Mouse (Mus musculus) brown adipose tissue, adult 24 weeks (tissue): ENCODE results near the gene Slirp. TPM values are rescaled to one million over a fixed set of nuclear protein-coding genes. Genes with fewer than 3 reads are reported as not detected.
"Not testable (repeated sequence)": the region's sequence is repeated elsewhere in the genome, so short reads cannot be mapped to it uniquely, and the experiment has no call there.

ENCODE experiments used
- H3K27ac ChIP-seq: fragments of 200-500 bp; replicated peaks from 2 replicates; pipeline ENCODE4 v1.5.1; 2012; ENCODE audit warnings: low read depth, mild to moderate bottlenecking, low read length
- H3K4me1 ChIP-seq: fragments of 200-500 bp; 2 replicates; pipeline ENCODE4 v1.6.1; 2012; ENCODE audit warnings: low read length, mixed read lengths; ENCODE audit not compliant: control insufficient read depth, insufficient read depth, insufficient read length
- H3K4me3 ChIP-seq: fragments of 200-500 bp; 2 replicates; pipeline ENCODE4 v1.5.1; 2012; ENCODE audit warnings: low read depth, mild to moderate bottlenecking, low read length, moderate library complexity; ENCODE audit not compliant: insufficient read depth
- polyA plus RNA-seq: library from polyadenylated mRNA; stranded (reverse); fragments of >200 nt; gene quantifications from 2 replicates; pipeline ENCODE4 v1.2.4, GENCODE M21; 2012; ENCODE audit not compliant: missing spikeins, insufficient read depth, insufficient read length

Gene Slirp
- polyA plus RNA-seq, 1 experiment = 340 TPM

GRCm38 (mm10) chr12:87471421-87471963 is 27.8 kb downstream of the Slirp start:
- peak overlapping the region; percentile 83 for H3K27ac ChIP-seq
- no peaks in the 10 kb centered on the region for H3K4me1 ChIP-seq
- peak overlapping the region; percentile 80 for H3K4me3 ChIP-seq

GRCm38 (mm10) chr12:87471964-87472786 is 28.5 kb downstream of the Slirp start, which contains the start of gene Snw1:
Gene Snw1, minus strand, starts transcription at chr12:87472274.
- H3K27ac ChIP-seq = peak within 1 kb of the TSS; percentile 83
- no peaks in the 10 kb centered on the region for H3K4me1 ChIP-seq
- peak within 1 kb of the TSS; percentile 80 for H3K4me3 ChIP-seq

- Histone ChIP-seq H3K4me3 (no peak overlapping the region), H3K4me1 (no peaks in the 10 kb centered on the region), H3K27ac (no peak overlapping the region)
These were observed 31.1 kb downstream of the Slirp start for GRCm38 (mm10) chr12:87474756-87475155.

- not testable (repeated sequence) for H3K4me3 ChIP-seq, H3K4me1 ChIP-seq, H3K27ac ChIP-seq
These were observed 38.8 kb downstream of the Slirp start for GRCm38 (mm10) chr12:87482482-87482881.

- H3K4me1 ChIP-seq, H3K4me3 ChIP-seq, H3K27ac ChIP-seq: not testable (repeated sequence)
These were observed 45.0 kb downstream of the Slirp start for GRCm38 (mm10) chr12:87488683-87489082.

GRCm38 (mm10) chr12:87494421-87494820 is 50.7 kb downstream of the Slirp start, which contains the start of gene Gm5788:
Gene Gm5788, plus strand, starts transcription at chr12:87494721.
- not testable (repeated sequence) for H3K27ac ChIP-seq

More at GRCm38 (mm10) chr12:87494421-87494820, 50.7 kb downstream of the Slirp start, which contains the start of gene Gm5788:
- H3K4me3 ChIP-seq, H3K4me1 ChIP-seq: not testable (repeated sequence)

Other genes with a start within 250 kb of the Slirp start
- gene Samd15, start 244.2 kb upstream of the Slirp start, polyA plus RNA-seq = 0.52 TPM in 1 of 2 replicates, not detected in the other
- 2.7 and 4.1 TPM in 2 replicates for gene Tmed8, start 243.4 kb upstream of the Slirp start, polyA plus RNA-seq
- gene Noxred1, start 205.2 kb upstream of the Slirp start, polyA plus RNA-seq = 0.71 and 1.3 TPM in 2 replicates
- 24.3 and 30.8 TPM in 2 replicates for gene Vipas39, start 177.6 kb upstream of the Slirp start, polyA plus RNA-seq
- gene Ahsa1, start 177.4 kb upstream of the Slirp start, polyA plus RNA-seq = 89.7 and 140 TPM in 2 replicates
- not detected in 2 replicates for gene Ism2, start 144.2 kb upstream of the Slirp start, polyA plus RNA-seq
- 10.4 and 25.5 TPM in 2 replicates for gene Sptlc2, start 55.5 kb upstream of the Slirp start, polyA plus RNA-seq
- gene Alkbh1, start 121 bp downstream of the Slirp start, polyA plus RNA-seq = 3.7 and 4.3 TPM in 2 replicates
- gene Snw1, start 28.4 kb downstream of the Slirp start, polyA plus RNA-seq = 33.6 and 41.0 TPM in 2 replicates
- gene Gm5788, start 50.8 kb downstream of the Slirp start, polyA plus RNA-seq = not detected in 2 replicates
- not detected in 2 replicates for gene Gm8300, start 70.4 kb downstream of the Slirp start, polyA plus RNA-seq
- not detected in 2 replicates for gene Oog1, start 158.8 kb downstream of the Slirp start, polyA plus RNA-seq
- gene Gm4027, start 175.0 kb downstream of the Slirp start, polyA plus RNA-seq = not detected in 2 replicates
- gene Gm16381, start 200.7 kb downstream of the Slirp start, polyA plus RNA-seq = not detected in 2 replicates